Mouse (Mus musculus) ES-Bruce4 (cell line): Measurements from ENCODE around the gene Col24a1.

Experiments
- CTCF ChIP-seq: IDR thresholded peaks from one replicate; pipeline ENCODE4 v1.8.1; 2011; ENCODE audit warnings: low read depth, low read length
- POLR2A ChIP-seq: IDR thresholded peaks from one replicate; pipeline ENCODE4 v1.8.1; 2011; ENCODE audit warnings: low read length; ENCODE audit not compliant: insufficient read depth

DNA sequence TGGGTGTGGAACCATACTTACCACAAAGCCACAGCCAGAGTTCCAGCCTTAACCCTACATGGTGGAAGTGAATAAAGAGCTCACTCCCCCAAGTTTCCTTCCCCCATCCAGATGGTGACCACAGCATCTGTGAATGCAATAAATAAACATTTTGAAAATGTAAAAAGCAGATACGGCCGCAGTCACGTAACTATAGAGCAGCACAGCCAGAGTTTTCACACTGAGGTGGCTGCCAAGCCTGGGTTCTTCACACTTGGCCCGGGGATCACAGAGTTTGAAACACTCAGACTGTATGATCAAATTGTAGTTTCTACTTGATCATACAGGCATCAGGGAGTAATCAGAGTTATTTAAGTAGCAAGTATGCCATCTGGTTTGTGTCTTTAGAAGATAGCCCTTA lies 98.4 kb downstream of the Col24a1 start:
- TF ChIP-seq CTCF: no peak
- TF ChIP-seq POLR2A: no peak
